Mouse (Mus musculus): Measurements from ENCODE around the gene Mocs1.

DNA sequence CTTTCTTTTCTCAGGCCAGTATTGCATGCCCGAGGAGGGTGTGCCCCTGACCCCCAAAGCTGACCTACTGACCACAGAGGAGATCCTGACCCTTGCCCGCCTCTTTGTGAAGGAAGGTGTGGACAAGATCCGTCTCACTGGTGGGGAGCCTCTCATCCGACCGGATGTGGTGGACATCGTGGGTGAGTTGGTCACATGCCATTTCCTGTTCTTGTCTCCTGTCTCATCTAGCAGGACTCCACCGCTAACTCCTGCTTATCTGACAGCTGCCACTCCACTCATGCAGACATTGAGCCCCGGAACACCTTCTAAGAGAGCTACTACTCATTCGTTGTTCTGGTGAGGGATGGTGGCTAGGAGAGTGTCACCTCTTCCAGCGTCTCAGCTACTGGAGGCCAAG, 6.9 kb downstream of the Mocs1 start:
- no peak for TF ChIP-seq EP300 (IDR thresholded peaks at IDR 0.05; ENCODE audit: insufficient read depth, low read depth, low read length)
- TF ChIP-seq CTCF (IDR thresholded peaks at IDR 0.05; ENCODE audit: low read depth, low read length): no peak
- no peak for TF ChIP-seq POLR2A (IDR thresholded peaks at IDR 0.05; ENCODE audit: insufficient read depth, low read length)

Measured in ES-Bruce4 (cell line).